In the genomic region with DNA sequence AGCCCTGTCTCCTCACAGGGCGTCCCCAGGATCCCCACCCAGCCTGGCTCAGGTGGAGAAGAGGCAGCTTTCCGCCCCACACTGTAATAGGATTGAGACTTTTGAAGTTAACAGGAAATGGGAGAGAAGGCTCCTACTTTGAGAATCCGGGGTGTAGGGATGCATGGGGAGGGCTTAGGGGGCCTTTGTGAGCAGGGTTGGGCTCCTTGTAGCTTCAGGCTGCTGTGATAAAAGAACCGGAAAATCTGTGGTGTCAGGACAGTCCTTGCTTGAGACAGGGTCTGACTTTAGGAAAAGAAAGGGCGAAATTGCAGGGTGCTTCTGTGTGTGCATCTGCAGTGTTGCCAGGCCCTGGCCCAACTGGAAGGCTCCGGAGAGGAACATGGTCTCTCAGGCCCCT, we compare ENCODE assay signal across 22 mouse cellular contexts.
"Had no signal": no experiment of that assay in that cellular context is flagged by ENCODE, and none has a peak within 500 bp of the region (broad histone marks: within the 10 kb centered on the region; RNA-seq: fewer than 3 reads in every experiment).

No protein-coding gene starts in this region.

- H3K4me1 ChIP-seq: liver, embryonic 15.5 days had no signal

- ATAC-seq: intestine, postnatal 0 days; liver, embryonic 12.5 days had no signal

- H3K9ac ChIP-seq: limb, embryonic 13.5 days; liver, embryonic 12.5 days; liver, embryonic 15.5 days; lung, embryonic 15.5 days; neural tube, embryonic 13.5 days had no signal

- H3K4me3 ChIP-seq: layer of hippocampus, adult 2 months; limb, embryonic 13.5 days; liver, embryonic 12.5 days; liver, embryonic 15.5 days; lung, embryonic 15.5 days; megakaryocyte, embryonic 14.5 days; neural tube, embryonic 13.5 days had no signal

- H3K9me3 ChIP-seq: limb, embryonic 10.5 days; limb, embryonic 13.5 days; liver, embryonic 12.5 days; liver, embryonic 15.5 days; lung, embryonic 15.5 days; megakaryocyte, embryonic 14.5 days; neural tube, embryonic 13.5 days had no signal

- H3K36me3 ChIP-seq: limb, embryonic 10.5 days; limb, embryonic 13.5 days; liver, embryonic 12.5 days; liver, embryonic 15.5 days; lung, embryonic 15.5 days; neural tube, embryonic 13.5 days had no signal

- H3K27me3 ChIP-seq: limb, embryonic 13.5 days; lung, embryonic 15.5 days; neural tube, embryonic 13.5 days had no signal

- H3K4me2 ChIP-seq: limb, embryonic 13.5 days; liver, embryonic 12.5 days; liver, embryonic 15.5 days; lung, embryonic 15.5 days; neural tube, embryonic 13.5 days had no signal

- H3K27ac ChIP-seq: kidney, postnatal 0 days; layer of hippocampus, adult 2 months; limb, embryonic 13.5 days; liver, embryonic 12.5 days; liver, embryonic 15.5 days; lung, embryonic 15.5 days; neural tube, embryonic 13.5 days; stomach, postnatal 0 days had no signal

- DNase-seq: kidney, adult 2 months; kidney, postnatal 25 days; layer of hippocampus, adult 9-11 months; liver; lung, adult 18-20 months; lung, postnatal 10 days; lung, postnatal 36 days; retina, postnatal 1 day; thymus, adult 2 months; thymus, postnatal 14 days; thymus, postnatal 4 days had no signal
